Mouse (Mus musculus) spleen, embryonic (tissue): ENCODE measurements at regions not wholly inside any gene's neighbourhood (a gene's known extent, or its start where the extent isn't known, plus 50 kb on each side); places are given as distances from the start of the nearest gene placed in this dataset.
"Not testable (repeated sequence)": the region's sequence is repeated elsewhere in the genome, so short reads cannot be mapped to it uniquely, and the experiment has no call there.

Experiments
- CTCF ChIA-PET: fragments of 350-600 bp; sonication (Branson Sonifier 250); formaldehyde crosslinking; loops from one replicate; lab custom pipeline; 2022; lab: Charles Lee

DNA sequence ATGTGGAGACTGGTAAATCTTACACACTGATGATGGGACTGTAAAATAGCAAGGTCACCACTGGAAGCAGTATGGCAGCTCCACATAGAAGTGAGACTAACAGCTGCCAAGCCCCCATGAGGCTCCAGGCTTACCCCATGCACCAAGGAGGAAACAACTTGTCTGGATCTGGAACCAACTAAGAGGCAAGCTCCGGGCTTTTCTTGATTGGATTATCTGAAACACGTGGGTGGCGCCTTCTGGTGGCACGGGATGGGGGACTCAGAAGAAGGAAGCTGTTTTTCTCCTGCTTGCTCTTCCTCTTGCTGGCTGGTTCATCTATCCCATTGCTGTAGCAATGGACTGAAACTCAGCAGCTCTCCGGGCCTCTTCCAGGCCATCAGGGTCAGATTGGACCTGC is 171.5 kb upstream of the Sulf2 start:
- CTCF ChIA-PET = no interaction called here

DNA sequence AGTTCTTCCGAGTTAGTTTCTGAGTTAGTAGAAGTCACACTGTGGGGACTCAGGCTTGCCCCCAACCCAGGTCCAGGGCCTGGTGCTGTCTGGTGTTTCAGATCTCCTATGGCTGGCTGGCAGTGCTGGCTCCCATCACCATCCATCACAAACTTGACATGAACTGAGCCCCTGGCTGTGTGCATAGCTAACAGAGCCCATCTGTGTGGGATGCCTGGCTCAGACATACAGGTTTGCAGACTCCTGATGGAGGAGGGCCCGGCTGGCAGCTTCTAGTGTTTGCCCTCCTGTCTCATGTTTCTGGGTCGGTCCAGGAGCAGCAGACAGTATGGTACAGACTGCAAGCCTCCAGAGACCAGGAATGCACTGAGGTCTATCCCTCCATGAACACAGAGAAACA is 169.5 kb upstream of the Sulf2 start:
- CTCF ChIA-PET = interaction anchor here (0.6 kb wide), 1 partner anchor 135 kb away, joined by 14 read pairs; no protein-coding TSS in a partner anchor

DNA sequence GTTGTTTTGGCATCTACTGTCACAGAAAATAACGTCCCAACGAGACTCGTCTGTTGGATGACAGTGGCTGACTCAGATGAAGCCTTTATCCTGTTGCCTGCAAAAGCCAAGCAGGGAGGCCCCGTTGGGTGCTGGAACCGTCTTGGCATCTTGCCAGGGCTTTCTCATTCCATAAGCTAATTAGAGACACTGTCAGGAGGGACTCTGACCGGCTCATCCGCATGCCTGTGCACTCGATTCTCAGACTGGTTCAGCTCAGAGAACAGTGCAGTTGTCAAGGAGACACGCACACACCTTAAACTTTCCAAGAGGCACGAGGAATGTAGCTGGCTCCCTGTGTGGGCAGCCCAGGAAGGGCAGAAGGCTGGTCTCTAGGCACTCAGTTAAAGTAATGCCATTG is 169.0 kb upstream of the Sulf2 start:
- CTCF ChIA-PET = interaction anchor here (0.6 kb wide), 1 partner anchor 136 kb away, joined by 14 read pairs; no protein-coding TSS in a partner anchor

DNA sequence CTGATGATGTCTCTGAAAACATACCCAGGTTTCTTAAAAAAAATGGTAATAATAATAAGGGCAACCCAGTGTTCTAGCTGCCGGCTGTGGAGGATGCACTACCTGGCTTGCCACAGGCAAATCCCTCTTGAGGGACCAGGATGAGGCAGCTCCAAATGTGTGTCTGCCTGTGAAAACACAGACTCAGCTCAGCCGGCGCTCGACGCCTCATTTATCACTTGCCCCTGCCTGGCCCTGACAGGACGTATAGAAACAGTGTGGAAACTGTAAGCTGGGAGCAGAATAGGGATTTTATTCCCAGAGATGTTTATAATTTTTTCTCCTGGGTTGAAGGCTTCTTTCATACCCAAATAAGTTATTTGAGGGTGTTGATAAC is 167.2 kb upstream of the Sulf2 start:
- CTCF ChIA-PET = no interaction called here

DNA sequence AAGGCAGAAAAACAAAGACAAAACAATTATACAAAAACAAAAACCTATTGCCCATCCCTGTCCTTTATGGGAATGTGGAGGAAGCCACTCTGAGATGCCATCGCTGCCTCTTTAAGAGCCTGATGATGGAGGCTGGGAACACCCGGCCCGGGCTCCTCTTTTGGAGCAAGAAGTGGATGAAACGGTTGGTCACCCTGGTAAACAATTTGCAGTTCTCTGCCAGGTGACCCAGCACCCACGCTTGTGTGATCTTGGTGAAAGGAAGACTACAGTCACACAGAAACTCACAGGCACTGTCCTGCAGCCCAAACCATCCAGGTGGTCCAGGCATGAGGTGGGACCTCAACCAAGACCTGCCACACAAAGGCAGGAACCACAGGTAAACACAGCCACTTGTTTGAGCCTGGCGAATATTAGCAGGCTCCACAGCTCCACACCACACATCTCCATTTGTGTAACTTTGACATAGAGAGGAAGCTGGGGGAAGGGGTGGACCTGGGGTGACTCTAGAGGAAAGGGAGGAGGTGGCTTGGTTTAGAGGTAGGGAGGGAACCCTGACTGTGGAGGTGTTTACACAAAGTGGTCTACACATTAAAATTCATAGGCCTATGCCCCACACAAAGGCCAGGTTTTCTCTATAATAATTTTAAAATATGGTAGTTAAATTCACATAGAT is 166.7 kb upstream of the Sulf2 start:
- CTCF ChIA-PET = no interaction called here

DNA sequence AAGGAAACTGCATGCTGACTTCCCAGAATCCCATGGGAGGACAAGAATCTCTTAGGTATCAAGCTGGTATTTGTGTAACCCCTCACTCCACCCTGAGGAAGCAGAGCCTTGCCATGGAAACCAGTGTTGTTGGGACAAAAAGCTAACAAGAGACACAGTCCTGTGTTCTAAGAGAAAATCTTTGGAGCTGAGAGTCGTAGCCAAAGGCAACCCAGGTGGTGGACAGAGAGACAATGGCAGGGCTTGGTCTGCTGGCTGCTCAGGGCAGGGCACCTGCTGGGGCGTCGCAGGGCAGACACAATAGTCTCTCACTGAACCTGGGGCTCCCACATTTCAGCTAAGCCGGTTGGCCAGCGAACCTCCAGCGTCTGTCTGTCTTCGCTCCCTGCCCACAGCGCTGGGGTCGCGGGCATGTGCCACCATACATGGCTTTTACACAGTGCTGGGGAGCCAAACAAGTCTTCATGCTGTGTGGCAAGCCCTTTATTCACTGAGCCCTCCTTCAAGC is 161.0 kb upstream of the Sulf2 start:
- CTCF ChIA-PET = interaction anchor here (0.6 kb wide), 1 partner anchor 42 kb away, joined by 3 read pairs; no protein-coding TSS in a partner anchor

DNA sequence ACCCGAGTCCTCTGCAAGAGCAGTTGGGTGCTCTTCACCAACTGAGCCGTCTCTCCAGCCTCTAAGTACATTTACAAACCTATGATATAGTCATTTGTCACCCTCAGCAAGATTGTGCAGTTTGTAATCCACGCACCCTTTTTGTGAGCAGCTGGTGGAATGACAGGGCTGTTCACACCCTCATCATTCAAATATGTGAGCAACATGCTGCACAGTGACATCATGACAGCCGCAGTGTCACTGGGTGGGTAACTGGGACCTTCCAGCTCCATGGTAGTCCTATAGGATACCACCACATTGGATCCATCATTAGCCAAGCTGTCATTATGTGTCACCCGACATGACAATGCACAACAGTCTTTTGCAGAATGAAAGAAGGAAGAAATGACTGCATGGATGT is 155.0 kb upstream of the Sulf2 start:
- CTCF ChIA-PET = no interaction called here

DNA sequence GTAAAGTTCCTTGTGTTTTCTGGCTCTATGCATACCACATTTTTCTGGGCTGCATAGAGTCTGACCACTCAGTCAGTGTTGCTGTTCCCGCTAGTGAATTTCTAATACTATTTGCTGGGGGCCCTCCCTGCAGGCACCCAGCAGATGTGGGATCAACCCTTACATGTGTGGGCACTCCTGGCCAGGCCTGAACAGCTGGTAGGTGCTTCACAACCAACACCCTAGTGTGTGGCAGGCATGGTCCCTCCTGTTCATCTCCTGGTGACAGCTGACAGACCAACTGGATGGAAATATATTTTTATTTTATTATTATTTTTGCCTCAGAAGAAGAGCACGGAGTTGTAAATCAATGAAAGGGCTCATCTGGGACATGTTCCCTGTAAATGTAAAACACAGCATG is 154.4 kb upstream of the Sulf2 start:
- CTCF ChIA-PET = no interaction called here

DNA sequence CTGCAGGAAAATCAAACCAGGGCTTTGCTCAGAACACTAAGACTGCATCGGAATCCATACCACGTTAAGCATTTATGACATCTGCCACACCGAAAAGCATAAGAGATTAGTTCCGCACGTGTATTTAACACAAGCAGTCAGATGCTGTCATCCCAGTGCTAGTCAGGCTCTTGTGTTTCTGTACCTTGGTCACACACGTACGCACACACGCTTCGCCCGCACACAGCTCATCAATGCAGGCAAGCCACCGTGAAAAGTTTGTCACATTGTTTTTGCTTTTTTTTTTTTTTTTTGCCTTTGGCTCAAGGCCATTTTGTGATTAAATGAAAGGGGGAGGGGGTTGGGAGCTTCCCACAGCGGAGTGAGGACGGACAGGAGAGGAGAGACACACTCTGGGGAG is 152.1 kb upstream of the Sulf2 start:
- CTCF ChIA-PET = no interaction called here

DNA sequence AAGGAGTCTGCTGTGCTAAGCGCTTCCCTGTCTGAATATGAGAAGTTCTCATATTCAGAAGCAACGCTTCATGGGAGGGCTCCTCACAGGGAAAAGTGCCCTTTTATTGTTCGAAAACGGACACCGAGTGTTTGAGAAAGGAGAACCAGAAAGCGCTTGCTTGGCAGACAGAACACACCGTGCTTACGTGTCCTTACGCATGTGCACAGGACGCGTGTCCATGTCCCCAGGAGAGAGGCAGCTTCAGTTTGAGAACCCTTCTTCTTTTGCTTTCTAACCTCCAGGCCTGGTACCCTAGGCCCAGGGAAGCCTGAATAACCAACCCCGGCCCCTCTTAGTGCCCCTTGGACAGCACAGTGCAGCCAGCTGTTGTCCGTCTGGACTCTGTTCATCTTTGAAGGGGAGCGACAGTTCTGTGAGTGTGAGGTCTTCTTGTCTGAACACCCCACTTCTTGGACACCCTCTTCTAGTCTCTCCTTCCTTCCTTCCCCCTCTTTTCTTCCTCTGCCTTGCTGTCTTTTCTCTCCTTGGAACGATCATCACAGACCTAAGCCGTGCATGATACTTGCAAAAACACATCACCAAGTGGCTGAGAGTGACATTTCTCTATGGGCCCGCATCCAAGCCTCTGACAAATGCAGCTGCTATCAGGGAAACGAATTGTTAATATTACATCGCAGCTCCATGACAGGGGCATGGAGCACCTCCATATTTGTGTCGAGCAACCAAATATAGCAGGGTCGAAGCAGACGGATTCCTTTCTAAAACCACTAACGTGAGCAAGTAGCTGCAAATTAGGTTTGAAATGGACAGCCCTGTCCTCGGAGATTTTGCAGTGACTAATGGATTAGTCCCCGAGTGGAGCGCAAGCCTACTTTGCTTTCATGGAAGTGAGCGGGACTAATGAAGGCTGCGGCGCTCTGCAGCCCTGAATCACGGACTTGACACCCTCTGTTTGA is 149.9 kb upstream of the Sulf2 start:
- CTCF ChIA-PET = no interaction called here

DNA sequence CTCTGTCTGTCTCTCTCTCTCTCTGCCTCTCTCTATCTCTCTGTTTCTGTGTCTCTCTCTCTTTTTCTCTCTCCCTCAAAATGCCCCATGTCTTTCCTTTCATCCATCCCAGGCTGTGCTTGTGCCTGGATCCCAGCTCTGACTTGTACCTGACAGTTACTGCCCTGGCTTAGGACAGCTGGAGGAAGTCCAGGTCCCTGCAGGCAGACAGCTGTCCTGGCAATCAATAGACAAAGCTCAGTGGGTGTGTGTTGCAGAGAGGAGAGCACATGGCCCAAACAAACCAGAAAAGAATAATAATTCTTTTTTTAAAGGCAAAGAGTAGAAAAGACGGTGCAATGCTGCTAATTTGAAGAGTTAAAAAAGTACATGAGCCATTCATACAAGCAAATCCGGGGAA is 148.4 kb upstream of the Sulf2 start:
- CTCF ChIA-PET = interaction anchor here (0.6 kb wide), 1 partner anchor 273 kb away, joined by 3 read pairs; no protein-coding TSS in a partner anchor

DNA sequence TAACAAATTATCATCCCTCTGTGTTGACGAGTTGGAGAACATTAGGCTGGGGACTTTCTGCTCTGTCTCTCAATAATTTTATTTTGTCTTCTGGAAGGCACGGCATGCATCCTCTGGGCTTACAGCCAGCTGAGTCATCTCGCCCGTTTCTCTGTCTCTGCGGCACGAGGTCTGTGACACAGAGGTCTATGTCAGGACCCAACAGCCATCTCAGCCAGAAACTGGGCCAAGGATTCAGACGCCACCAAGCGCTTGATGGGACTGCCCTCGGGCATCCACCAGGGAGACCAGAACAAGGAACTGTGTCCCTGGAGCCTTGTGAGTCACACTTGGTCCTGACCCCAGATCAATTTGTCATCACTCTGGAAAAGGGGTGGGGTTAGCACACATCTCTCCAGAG is 145.7 kb upstream of the Sulf2 start:
- CTCF ChIA-PET = no interaction called here

DNA sequence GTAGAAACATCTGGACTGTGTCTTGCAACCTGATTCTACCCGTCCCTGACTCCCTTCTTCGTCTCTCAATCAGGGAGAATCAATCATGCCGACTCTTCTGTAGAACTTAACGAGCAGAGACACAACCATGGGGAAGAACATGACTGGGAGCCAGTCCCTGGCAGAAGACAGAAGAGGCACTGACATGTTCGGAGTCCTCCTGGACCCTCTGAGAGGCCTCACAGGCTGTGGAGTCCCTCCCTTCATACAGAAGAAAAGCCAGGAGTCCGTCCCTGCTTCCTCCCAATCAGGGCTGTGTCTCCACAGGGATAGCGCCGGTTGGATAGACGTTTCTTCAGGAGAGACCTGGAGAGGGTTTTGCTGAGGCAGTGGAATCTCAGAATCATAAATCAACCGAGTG is 139.2 kb upstream of the Sulf2 start:
- CTCF ChIA-PET = no interaction called here

DNA sequence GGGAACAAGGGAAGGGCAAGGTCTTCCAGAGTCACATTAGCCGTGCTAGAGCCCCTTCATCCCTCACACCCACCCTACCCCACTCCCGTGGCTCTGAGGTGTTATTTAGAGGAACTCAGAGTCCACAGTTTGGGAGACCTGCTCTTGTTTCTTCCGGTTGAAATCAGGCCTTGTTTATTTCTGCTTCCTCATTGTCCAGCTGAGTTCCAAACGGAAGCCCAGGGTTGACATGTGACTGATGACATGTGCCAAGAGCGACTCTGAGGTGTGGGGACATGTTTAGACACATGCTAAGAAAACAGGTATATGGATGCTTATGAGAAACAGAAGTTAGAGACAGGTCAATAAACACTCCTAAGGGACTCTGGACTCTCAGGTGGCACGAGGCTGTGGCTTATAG is 137.5 kb upstream of the Sulf2 start:
- CTCF ChIA-PET = no interaction called here

DNA sequence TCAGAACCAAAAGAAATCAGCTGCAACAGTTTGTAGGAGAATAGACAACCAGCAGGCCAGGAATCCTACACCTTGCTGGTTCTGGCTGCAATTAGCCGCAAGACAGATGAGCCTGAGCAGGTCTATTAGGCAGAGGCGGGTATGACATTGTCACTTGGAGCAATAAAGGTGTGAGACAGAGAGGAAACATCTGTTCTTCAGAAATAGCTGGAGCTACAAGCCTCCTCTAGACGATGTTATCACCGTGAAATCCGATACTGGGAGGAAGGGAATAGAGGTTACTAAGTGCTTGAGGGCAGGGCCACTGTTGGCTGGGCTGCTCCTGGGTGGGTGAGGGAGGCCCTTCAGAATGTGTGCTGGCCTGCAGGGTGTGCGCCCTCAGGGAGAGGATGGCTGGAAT is 135.8 kb upstream of the Sulf2 start:
- CTCF ChIA-PET = no interaction called here

DNA sequence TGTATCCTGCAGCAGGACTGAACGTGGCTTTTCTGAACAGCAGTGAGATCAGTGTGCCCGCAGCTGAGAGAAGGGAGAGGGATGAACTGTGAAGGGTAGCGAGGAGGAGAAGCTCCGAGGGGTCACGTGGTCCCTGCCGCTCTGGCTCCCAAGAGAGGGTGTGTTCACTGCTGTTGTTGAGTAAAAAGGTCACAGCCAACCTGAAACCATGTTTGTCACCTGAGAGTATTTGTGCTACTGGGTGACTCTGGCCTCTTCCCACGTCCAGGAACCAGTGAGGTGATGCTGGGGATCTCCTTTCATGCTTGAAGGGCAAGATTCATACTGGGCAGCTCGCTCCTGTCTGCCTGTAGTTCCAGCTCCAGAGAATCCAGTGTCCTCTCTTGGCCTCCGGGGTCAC is 135.4 kb upstream of the Sulf2 start:
- CTCF ChIA-PET = no interaction called here

DNA sequence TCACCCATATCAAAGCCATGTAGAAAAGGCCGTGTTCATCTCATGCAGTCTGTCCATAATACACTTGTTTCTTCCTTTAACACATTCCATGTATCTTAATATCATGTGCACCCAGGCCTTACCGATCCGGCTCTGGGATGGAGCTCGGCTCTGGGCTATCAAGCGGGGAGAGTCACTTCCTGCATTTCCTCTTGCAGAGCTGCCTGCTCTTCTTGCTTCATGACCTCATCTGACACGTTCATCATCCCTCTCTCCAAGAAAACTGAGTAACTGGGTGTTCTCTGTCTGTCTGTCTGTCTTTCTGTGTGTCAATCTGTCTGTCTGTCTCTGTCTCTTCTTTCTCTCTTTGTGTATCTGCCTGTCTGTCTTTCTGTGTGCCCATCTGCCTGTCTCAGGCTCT is 133.7 kb upstream of the Sulf2 start:
- CTCF ChIA-PET = no interaction called here

DNA sequence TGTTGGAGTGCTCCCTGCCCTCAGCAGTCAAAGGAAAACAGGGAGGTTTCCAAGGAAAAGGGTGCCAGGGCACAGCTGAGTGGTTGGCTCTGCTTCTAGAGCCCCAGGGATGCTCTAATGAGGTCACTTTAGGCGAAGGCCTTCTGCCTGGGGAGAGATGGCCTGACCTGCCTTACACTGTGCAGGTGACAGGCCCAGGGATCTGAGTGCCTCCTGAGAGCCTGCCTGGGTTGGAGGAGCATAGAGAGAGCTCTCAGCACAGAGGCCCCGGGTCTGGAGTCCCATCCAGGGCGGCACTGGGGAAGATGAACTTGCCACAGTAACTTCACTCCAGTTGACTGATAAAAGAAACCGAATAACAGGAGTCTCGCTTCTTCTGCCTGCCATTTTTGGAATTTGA is 125.7 kb upstream of the Sulf2 start:
- CTCF ChIA-PET = not testable (repeated sequence)

DNA sequence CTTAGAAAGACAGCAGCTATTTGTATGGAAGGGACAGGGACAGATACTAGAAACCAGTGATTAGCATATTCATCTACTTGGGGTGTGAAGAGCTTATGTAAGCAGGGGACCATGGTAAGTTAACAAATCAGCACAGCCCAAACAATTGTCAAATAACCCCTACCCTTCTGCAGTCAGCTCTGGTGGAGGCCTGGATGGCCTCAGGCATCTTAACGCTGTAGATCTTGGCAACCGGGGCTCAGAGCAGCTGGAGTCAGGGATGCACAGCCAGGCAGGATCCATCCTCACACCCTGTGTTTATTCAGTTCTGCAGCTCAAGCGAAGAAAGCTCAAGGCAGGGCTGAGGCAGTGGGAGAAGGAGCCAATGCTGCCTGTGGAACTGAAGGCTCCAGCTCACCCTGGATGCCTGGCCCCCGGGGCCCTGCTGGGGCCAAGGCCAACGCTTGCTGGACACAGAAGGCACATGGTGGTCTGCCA is 125.2 kb upstream of the Sulf2 start:
- CTCF ChIA-PET = no interaction called here

DNA sequence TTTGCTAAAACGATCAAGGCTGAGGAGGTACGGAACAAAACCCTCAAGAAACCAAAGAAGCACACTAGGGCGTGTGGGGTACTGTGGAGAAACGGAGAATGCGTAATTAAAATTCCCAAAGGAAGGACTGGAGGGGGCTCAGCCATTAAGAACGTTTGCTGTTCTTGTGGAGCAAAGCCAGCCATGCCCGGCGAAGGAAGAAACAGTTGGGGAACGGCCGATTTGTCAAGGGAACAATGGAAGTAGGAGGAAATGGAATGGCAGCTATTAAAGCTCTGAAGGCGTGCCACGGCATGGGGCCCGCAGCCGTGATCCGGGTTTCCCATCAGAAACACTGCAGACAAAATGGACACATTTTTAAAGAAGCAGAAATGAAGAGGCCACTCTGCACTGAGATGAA is 124.2 kb upstream of the Sulf2 start:
- CTCF ChIA-PET = no interaction called here

DNA sequence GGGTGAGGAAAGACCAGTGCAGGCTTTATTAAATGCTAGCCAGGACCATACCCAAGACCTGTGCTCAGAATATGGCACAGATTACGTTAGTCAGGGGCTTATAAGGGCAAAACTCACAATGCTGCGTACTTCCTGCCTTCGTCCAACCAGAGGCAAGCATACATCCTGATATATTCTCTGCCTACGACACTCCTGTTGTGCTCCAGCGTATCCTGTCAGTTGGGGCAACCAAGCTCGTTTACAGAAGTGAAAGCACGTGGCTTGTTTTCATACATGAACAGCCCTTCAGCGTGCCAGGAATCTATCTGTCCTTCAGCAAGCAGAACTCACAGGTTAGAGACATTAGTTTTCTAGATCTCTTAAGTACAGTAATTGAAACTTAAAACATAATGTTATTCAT is 119.9 kb upstream of the Sulf2 start:
- CTCF ChIA-PET = interaction anchor here (0.6 kb wide), 2 partner anchors 131 to 633 kb away, joined by 3 to 6 read pairs; no protein-coding TSS in a partner anchor

DNA sequence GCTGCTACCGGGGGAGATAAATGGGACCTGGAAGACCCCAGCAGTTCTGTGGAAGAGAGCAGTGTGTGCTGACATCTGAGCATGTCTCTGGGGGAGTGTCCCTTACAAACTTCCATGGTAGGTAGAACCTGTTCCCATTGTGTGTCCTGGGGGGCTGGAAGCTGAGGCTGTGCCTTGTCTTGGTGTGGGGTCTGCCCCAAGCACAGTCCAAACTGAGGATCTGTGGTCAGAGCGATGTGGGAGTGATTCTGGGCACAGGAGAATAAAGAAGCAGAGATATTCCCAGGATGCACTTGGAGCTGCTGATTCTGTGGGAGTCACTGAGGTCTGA is 118.5 kb upstream of the Sulf2 start:
- CTCF ChIA-PET = no interaction called here
